Mouse (Mus musculus) midbrain, embryonic 11.5 days (tissue): ENCODE data around the gene Slc44a3. TPM values are rescaled to one million over a fixed set of nuclear protein-coding genes. Genes with fewer than 3 reads are reported as not detected.
A peak's percentile ranks its signal among the peaks of the same experiment; 100 is the strongest.

ENCODE experiments used
- ATAC-seq: fragments of 200-750 bp; cut with Nextera tagmentation; 2 replicates; pipeline ENCODE4 v1.8.0; 2017; ENCODE audit warnings: moderate TSS enrichment, moderate library complexity; ENCODE audit not compliant: low FRiP score
- DNase-seq: peaks from one replicate; pipeline ENCODE4 v3.0.0; 2015; ENCODE audit warnings: low spot score; ENCODE audit errors: missing footprints
- H3K27ac ChIP-seq: fragments of 300-500 bp; sonication (generic); 2 replicates; pipeline ENCODE4 v1.5.1; 2014; ENCODE audit warnings: low read depth, low read length
- H3K27me3 ChIP-seq: fragments of 300-500 bp; sonication (generic); 2 replicates; pipeline ENCODE4 v1.6.1; 2014; ENCODE audit warnings: mild to moderate bottlenecking, low read length, moderate library complexity, mixed read lengths; ENCODE audit not compliant: control insufficient read depth, insufficient read depth
- H3K36me3 ChIP-seq: fragments of 300-500 bp; sonication (generic); 2 replicates; pipeline ENCODE4 v1.6.1; 2014; ENCODE audit warnings: mild to moderate bottlenecking, low read length, moderate library complexity, mixed read lengths; ENCODE audit not compliant: control insufficient read depth, insufficient read depth
- H3K4me1 ChIP-seq: fragments of 300-500 bp; sonication (generic); 2 replicates; pipeline ENCODE4 v1.6.1; 2014; ENCODE audit warnings: low read length; ENCODE audit not compliant: control insufficient read depth, insufficient read depth
- H3K4me2 ChIP-seq: fragments of 300-500 bp; sonication (generic); 2 replicates; pipeline ENCODE4 v1.6.1; 2014; ENCODE audit warnings: mild to moderate bottlenecking, moderate library complexity
- H3K4me3 ChIP-seq: fragments of 300-500 bp; sonication (generic); 2 replicates; pipeline ENCODE4 v1.5.1; 2014; ENCODE audit warnings: low read depth, low read length
- H3K9ac ChIP-seq: fragments of 300-500 bp; sonication (generic); 2 replicates; pipeline ENCODE4 v1.6.1; 2014; ENCODE audit warnings: low read length
- H3K9me3 ChIP-seq: fragments of 300-500 bp; sonication (generic); 2 replicates; pipeline ENCODE4 v1.6.1; 2016; ENCODE audit warnings: low read length; ENCODE audit not compliant: control insufficient read depth
- WGBS: fragments of 180-500 bp; shearing (Covaris S2); extraction: QIAGEN DNeasy Blood & Tissue Kit; methylation state at CpG from one replicate; pipeline ENCODE4 v1.1.7; 2014; 5-methylcytosine and 5-hydroxymethylcytosine counted together
- polyA plus RNA-seq: library from polyadenylated mRNA; unstranded; fragments of >200 nt; fragmentation: Nextera tagmentation; extraction: Ambion mirVana; gene quantifications from 2 replicates; pipeline ENCODE4 v1.2.1, GENCODE M21; 2014

Slc44a3 gene
- polyA plus RNA-seq = 0.34 and 0.38 TPM in 2 replicates

- Histone ChIP-seq H3K4me1 (0 out of 2 replicates have a peak, but pooled peaks cover 2% of the 10 kb centered on the region), H3K9ac (no peak within 1 kb of the TSS), H3K4me3 (peak within 1 kb of the TSS; percentile 22; the same call in 1 of the 2 replicates), H3K4me2 (peak within 1 kb of the TSS; percentile 16), H3K36me3 (no peaks in the 10 kb centered on the region), H3K27me3 (peaks cover 10% of the 10 kb centered on the region; the same call in 1 of the 2 replicates), H3K27ac (no peak within 1 kb of the TSS), H3K9me3 (no peaks in the 10 kb centered on the region)
- 3% methylated on average over 22 of the region's 24 CpGs for WGBS
- ATAC-seq (peak; percentile 39; the same call in 1 of the 2 replicates), DNase-seq (no peak)
Observed at GRCm38 (mm10) chr3:121532176-121532575, at the start of gene Slc44a3. Slc44a3 (minus strand) TSS chr3:121532404.

- Histone ChIP-seq H3K9me3 (no peaks in the 10 kb centered on the region), H3K27ac (no peak overlapping the region), H3K27me3 (no peaks in the 10 kb centered on the region), H3K4me3 (no peak overlapping the region), H3K4me2 (no peak overlapping the region), H3K4me1 (no peaks in the 10 kb centered on the region), H3K36me3 (no peaks in the 10 kb centered on the region), H3K9ac (no peak overlapping the region)
- ATAC-seq (no peak), DNase-seq (no peak)
- WGBS = 89% methylated on average over 6 of the region's 6 CpGs
Observed at GRCm38 (mm10) chr3:121579880-121580549, 47.8 kb upstream of the Slc44a3 start.

- Histone ChIP-seq H3K27ac (no peak overlapping the region), H3K36me3 (no peaks in the 10 kb centered on the region), H3K4me3 (no peak overlapping the region), H3K27me3 (no peaks in the 10 kb centered on the region), H3K9ac (no peak overlapping the region), H3K4me1 (no peaks in the 10 kb centered on the region), H3K9me3 (no peaks in the 10 kb centered on the region), H3K4me2 (no peak overlapping the region)
- ATAC-seq = no peak
- WGBS = 91% methylated on average over 5 of the region's 5 CpGs
- DNase-seq = no peak
Observed at GRCm38 (mm10) chr3:121579402-121579801, 47.2 kb upstream of the Slc44a3 start.

- Histone ChIP-seq H3K9me3 (no peaks in the 10 kb centered on the region), H3K4me1 (no peaks in the 10 kb centered on the region), H3K36me3 (no peaks in the 10 kb centered on the region), H3K9ac (no peak overlapping the region), H3K4me2 (no peak overlapping the region), H3K27me3 (no peaks in the 10 kb centered on the region), H3K27ac (no peak overlapping the region), H3K4me3 (no peak overlapping the region)
- DNase-seq (no peak), ATAC-seq (no peak)
- 73% methylated on average over 3 of the region's 5 CpGs for WGBS
Observed at GRCm38 (mm10) chr3:121578706-121579105, 46.5 kb upstream of the Slc44a3 start.

GRCm38 (mm10) chr3:121577641-121578040, 45.4 kb upstream of the Slc44a3 start:
- H3K9ac ChIP-seq = no peak overlapping the region
- H3K4me1 ChIP-seq = no peaks in the 10 kb centered on the region
- H3K36me3 ChIP-seq = no peaks in the 10 kb centered on the region
- 91% methylated on average over 5 of the region's 5 CpGs for WGBS
- H3K4me2 ChIP-seq = no peak overlapping the region
- H3K4me3 ChIP-seq = no peak overlapping the region
- no peaks in the 10 kb centered on the region for H3K9me3 ChIP-seq
- no peak overlapping the region for H3K27ac ChIP-seq
- no peaks in the 10 kb centered on the region for H3K27me3 ChIP-seq
- DNase-seq (no peak), ATAC-seq (no peak)

GRCm38 (mm10) chr3:121577032-121577591, 44.9 kb upstream of the Slc44a3 start:
- H3K36me3 ChIP-seq = no peaks in the 10 kb centered on the region
- no peak overlapping the region for H3K4me3 ChIP-seq
- H3K9me3 ChIP-seq = no peaks in the 10 kb centered on the region
- ATAC-seq (no peak), DNase-seq (no peak)
- 65% methylated on average over 10 of the region's 10 CpGs for whole genome bisulfite sequencing
- H3K9ac ChIP-seq = no peak overlapping the region
- H3K27me3 ChIP-seq = no peaks in the 10 kb centered on the region
- no peak overlapping the region for H3K4me2 ChIP-seq
- H3K27ac ChIP-seq = no peak overlapping the region
- no peaks in the 10 kb centered on the region for H3K4me1 ChIP-seq

GRCm38 (mm10) chr3:121576367-121576766, 44.2 kb upstream of the Slc44a3 start:
- Histone ChIP-seq H3K4me1 (no peaks in the 10 kb centered on the region), H3K36me3 (no peaks in the 10 kb centered on the region), H3K27me3 (no peaks in the 10 kb centered on the region), H3K9ac (no peak overlapping the region), H3K4me3 (no peak overlapping the region), H3K4me2 (no peak overlapping the region), H3K9me3 (no peaks in the 10 kb centered on the region), H3K27ac (no peak overlapping the region)
- ATAC-seq (no peak), DNase-seq (no peak)
- 52% methylated on average over 6 of the region's 6 CpGs for WGBS

GRCm38 (mm10) chr3:121574386-121574785, 42.2 kb upstream of the Slc44a3 start:
- DNase-seq (no peak), ATAC-seq (no peak)
- Histone ChIP-seq H3K36me3 (no peaks in the 10 kb centered on the region), H3K9ac (no peak overlapping the region), H3K27ac (no peak overlapping the region), H3K4me2 (no peak overlapping the region), H3K9me3 (no peaks in the 10 kb centered on the region), H3K4me1 (no peaks in the 10 kb centered on the region), H3K4me3 (no peak overlapping the region), H3K27me3 (no peaks in the 10 kb centered on the region)
- WGBS = 85% methylated on average over 4 of the region's 4 CpGs

- ATAC-seq (no peak), DNase-seq (no peak)
- Histone ChIP-seq H3K4me3 (no peak overlapping the region), H3K9ac (no peak overlapping the region), H3K27ac (no peak overlapping the region), H3K4me2 (no peak overlapping the region), H3K36me3 (no peaks in the 10 kb centered on the region), H3K4me1 (no peaks in the 10 kb centered on the region), H3K9me3 (no peaks in the 10 kb centered on the region), H3K27me3 (no peaks in the 10 kb centered on the region)
- WGBS = 77% methylated on average over 7 of the region's 7 CpGs
Observed at GRCm38 (mm10) chr3:121573858-121574257, 41.7 kb upstream of the Slc44a3 start.
